Mouse (Mus musculus) limb, embryonic 11.5 days (tissue): Measurements from ENCODE around the gene Phb2. TPM values are rescaled to one million over a fixed set of nuclear protein-coding genes. Genes with fewer than 3 reads are reported as not detected.

Experiments
- ATAC-seq: fragments of 200-750 bp; cut with Nextera tagmentation; 2 replicates; pipeline ENCODE4 v1.8.0; 2017; ENCODE audit warnings: low read depth; ENCODE audit not compliant: insufficient number of reproducible peaks, low FRiP score, low TSS enrichment
- DNase-seq: peaks from one replicate; pipeline ENCODE4 v3.0.0-alpha.2; 2015; ENCODE audit warnings: low spot score
- H3K27ac ChIP-seq: fragments of 300-500 bp; sonication (generic); replicated peaks from 2 replicates; pipeline ENCODE4 v1.5.1; 2014; ENCODE audit warnings: low read depth, mild to moderate bottlenecking, low read length
- H3K27me3 ChIP-seq: fragments of 300-500 bp; sonication (generic); 2 replicates; pipeline ENCODE4 v1.6.1; 2014; ENCODE audit warnings: mild to moderate bottlenecking, low read length, mixed read lengths; ENCODE audit not compliant: control insufficient read depth, insufficient read depth
- H3K36me3 ChIP-seq: fragments of 300-500 bp; sonication (generic); 2 replicates; pipeline ENCODE4 v1.6.1; 2014; ENCODE audit warnings: mild to moderate bottlenecking, low read length, moderate library complexity, mixed read lengths; ENCODE audit not compliant: control insufficient read depth, insufficient read depth
- H3K4me1 ChIP-seq: fragments of 300-500 bp; sonication (generic); 2 replicates; pipeline ENCODE4 v1.6.1; 2014; ENCODE audit warnings: low read length, mixed read lengths; ENCODE audit not compliant: control insufficient read depth, insufficient read depth
- H3K4me2 ChIP-seq: fragments of 300-500 bp; sonication (generic); 2 replicates; pipeline ENCODE4 v1.6.1; 2014; ENCODE audit warnings: low read depth, mild to moderate bottlenecking, moderate library complexity; ENCODE audit not compliant: severe bottlenecking
- H3K4me3 ChIP-seq: fragments of 300-500 bp; sonication (generic); 2 replicates; pipeline ENCODE4 v1.5.1; 2014; ENCODE audit warnings: low read depth, low read length
- H3K9ac ChIP-seq: fragments of 300-500 bp; sonication (generic); 2 replicates; pipeline ENCODE4 v1.6.1; 2014; ENCODE audit warnings: mild to moderate bottlenecking, low read length
- H3K9me3 ChIP-seq: fragments of 300-500 bp; sonication (generic); 2 replicates; pipeline ENCODE4 v1.6.1; 2016; ENCODE audit warnings: low read length; ENCODE audit not compliant: control insufficient read depth
- WGBS: fragments of 180-500 bp; shearing (Covaris S2); extraction: QIAGEN DNeasy Blood & Tissue Kit; methylation state at CpG from one replicate; pipeline ENCODE4 v1.1.7; 2014; 5-methylcytosine and 5-hydroxymethylcytosine counted together
- polyA plus RNA-seq: library from polyadenylated mRNA; unstranded; fragments of >200 nt; fragmentation: Nextera tagmentation; extraction: Ambion mirVana; gene quantifications from 2 replicates; pipeline ENCODE4 v1.2.1, GENCODE M21; 2014

Phb2 gene
- polyA plus RNA-seq, 1 experiment from 2014 or later, result 427 TPM

- H3K9me3 ChIP-seq, result no peaks in the 10 kb centered on the region
- ATAC-seq (no peak), DNase-seq (no peak)
- peaks cover 24% of the 10 kb centered on the region for H3K36me3 ChIP-seq
- H3K4me2 ChIP-seq, result no peak overlapping the region
- no peak overlapping the region for H3K9ac ChIP-seq
- no peaks in the 10 kb centered on the region for H3K27me3 ChIP-seq
- no peak overlapping the region for H3K4me3 ChIP-seq
- WGBS, result 90% methylated on average over 2 of the region's 2 CpGs
- H3K27ac ChIP-seq, result no peak overlapping the region
- peaks cover 2% of the 10 kb centered on the region; the same call in 1 of the 2 replicates for H3K4me1 ChIP-seq
Measured at GRCm38 (mm10) chr6:124704417-124704816, 7.7 kb upstream of the Phb2 start.

DNA sequence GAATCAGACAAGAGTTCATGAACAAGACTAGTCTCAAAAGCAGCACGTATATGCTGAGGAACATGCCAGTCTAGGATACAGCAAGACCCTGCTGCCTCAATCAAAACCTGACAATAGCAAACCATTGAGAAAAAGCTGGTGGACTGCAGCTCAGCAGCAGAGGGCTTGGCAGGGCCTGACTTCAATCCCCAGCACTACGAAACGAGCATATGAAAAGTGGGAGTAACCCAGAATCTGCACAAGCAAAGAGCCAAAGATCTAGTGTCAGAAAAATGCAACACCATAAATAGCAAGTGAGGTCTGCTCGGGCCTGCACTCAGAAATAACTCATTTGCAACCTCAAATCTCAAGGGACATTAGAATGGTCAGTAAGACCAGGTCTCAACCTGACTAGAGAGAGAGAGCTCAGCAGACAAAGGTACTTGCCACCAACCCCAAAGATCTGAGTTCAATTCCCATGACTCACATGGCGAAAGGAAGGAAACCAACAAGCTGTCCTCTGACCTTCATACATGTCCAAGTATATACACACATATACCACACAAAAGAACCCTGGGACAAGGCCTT lies 6.0 kb upstream of the Phb2 start:
- 89% methylated on average over 5 of the region's 5 CpGs for WGBS
- ATAC-seq (no peak), DNase-seq (no peak)
- no peak overlapping the region for H3K4me2 ChIP-seq
- H3K36me3 ChIP-seq, result peaks cover 23% of the 10 kb centered on the region
- H3K4me1 ChIP-seq, result peaks cover 14% of the 10 kb centered on the region
- no peaks in the 10 kb centered on the region for H3K9me3 ChIP-seq
- H3K27ac ChIP-seq, result no peak overlapping the region
- H3K9ac ChIP-seq, result no peak overlapping the region
- H3K27me3 ChIP-seq, result no peaks in the 10 kb centered on the region
- no peak overlapping the region for H3K4me3 ChIP-seq

DNA sequence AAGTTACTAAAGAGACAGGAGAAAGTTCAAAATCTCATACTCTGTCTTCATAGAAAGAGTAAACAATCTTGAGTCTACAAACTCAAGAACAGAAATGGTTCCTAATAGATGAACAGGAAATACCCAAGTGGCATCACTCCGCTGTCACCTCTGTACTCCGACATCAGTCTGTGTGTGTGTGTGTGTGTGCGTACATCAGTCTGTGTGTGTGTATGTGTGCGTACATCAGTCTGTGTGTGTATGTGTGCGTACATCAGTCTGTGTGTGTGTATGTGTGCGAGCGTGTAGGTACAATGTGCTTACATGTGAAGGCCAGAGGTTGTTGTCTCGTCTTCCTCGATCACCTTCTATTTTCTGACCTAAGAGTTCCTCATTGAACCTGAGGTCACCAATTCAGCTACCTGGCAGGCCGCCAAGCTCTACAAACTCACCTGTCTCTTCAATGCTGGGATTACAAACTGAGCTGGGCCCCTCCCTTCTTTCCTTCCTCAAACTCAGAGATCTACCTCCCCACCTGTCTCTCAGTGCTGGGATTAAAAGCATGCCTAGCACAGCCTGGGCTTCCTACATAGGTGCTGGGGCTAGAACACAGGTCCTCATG lies 3.7 kb upstream of the Phb2 start:
- H3K4me1 ChIP-seq, result peaks cover 16% of the 10 kb centered on the region
- no peak overlapping the region for H3K27ac ChIP-seq
- peaks cover 20% of the 10 kb centered on the region for H3K36me3 ChIP-seq
- ATAC-seq (no peak), DNase-seq (no peak)
- 97% methylated on average over 10 of the region's 10 CpGs for WGBS
- H3K9me3 ChIP-seq, result no peaks in the 10 kb centered on the region
- no peaks in the 10 kb centered on the region for H3K27me3 ChIP-seq
- no peak overlapping the region for H3K9ac ChIP-seq
- H3K4me2 ChIP-seq, result no peak overlapping the region
- H3K4me3 ChIP-seq, result no peak overlapping the region

- no peaks in the 10 kb centered on the region for H3K27me3 ChIP-seq
- no peak for ATAC-seq
Measured at GRCm38 (mm10) chr6:124712918-124713317, 782 bp downstream of the Phb2 start.

GRCm38 (mm10) chr6:124716864-124717490 lies 4.8 kb downstream of the Phb2 start:
- no peak overlapping the region for H3K4me2 ChIP-seq
- no peak for ATAC-seq
- no peaks in the 10 kb centered on the region for H3K27me3 ChIP-seq
- peaks cover 3% of the 10 kb centered on the region; the same call in 1 of the 2 replicates for H3K4me1 ChIP-seq
- WGBS, result 70% methylated on average over 20 of the region's 20 CpGs
- H3K27ac ChIP-seq, result no peak overlapping the region
- no peak overlapping the region for H3K4me3 ChIP-seq
- no peak overlapping the region for H3K9ac ChIP-seq
- DNase-seq, result peak; percentile 72
- H3K36me3 ChIP-seq, result peaks cover 23% of the 10 kb centered on the region
- H3K9me3 ChIP-seq, result no peaks in the 10 kb centered on the region

More at GRCm38 (mm10) chr6:124712918-124713317, 782 bp downstream of the Phb2 start:
- peak overlapping the region; percentile 84 for H3K9ac ChIP-seq
- H3K27ac ChIP-seq, result no peak overlapping the region
- H3K4me2 ChIP-seq, result peak overlapping the region; percentile 91
- H3K36me3 ChIP-seq, result peaks cover 27% of the 10 kb centered on the region
- no peak for DNase-seq
- peak overlapping the region; percentile 98 for H3K4me3 ChIP-seq
- H3K9me3 ChIP-seq, result no peaks in the 10 kb centered on the region
- peaks cover 17% of the 10 kb centered on the region for H3K4me1 ChIP-seq
- 14% methylated on average over 11 of the region's 11 CpGs for WGBS

- Histone ChIP-seq H3K27ac (no peak overlapping the region), H3K9ac (no peak overlapping the region)
Measured at GRCm38 (mm10) chr6:124717968-124718367, 5.8 kb downstream of the Phb2 start.

DNA sequence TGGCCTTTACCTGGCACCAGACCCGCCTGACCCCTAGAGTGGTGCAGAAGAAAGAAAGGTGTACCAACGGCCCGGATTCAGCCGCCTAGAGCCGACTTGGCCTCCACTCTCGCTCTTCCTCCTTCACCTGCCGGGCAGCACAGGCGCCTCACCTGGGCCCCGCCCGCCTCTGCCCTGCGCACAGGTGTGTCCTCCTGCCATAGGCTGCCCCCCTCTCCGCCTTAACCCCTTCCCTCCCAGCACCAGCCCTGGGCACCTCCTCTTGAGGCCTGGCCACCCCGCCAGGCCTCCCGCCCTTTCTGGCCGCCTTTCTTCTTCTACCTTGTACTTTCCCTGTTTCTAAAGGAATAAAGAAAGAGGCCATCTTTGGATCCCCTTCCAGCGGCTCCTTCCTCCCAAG lies 6.6 kb downstream of the Phb2 start:
- no peaks in the 10 kb centered on the region for H3K9me3 ChIP-seq
- 0 out of 2 replicates have a peak overlapping the region, but pooled peaks have one; percentile 42 for H3K27ac ChIP-seq
- H3K9ac ChIP-seq, result no peak overlapping the region
- H3K27me3 ChIP-seq, result no peaks in the 10 kb centered on the region
- H3K4me3 ChIP-seq, result no peak overlapping the region
- H3K4me2 ChIP-seq, result no peak overlapping the region
- H3K36me3 ChIP-seq, result peaks cover 23% of the 10 kb centered on the region
- ATAC-seq (0 out of 2 replicates have a peak, but pooled peaks have one; percentile 15), DNase-seq (no peak)
- no peaks in the 10 kb centered on the region for H3K4me1 ChIP-seq
- WGBS, result 62% methylated on average over 14 of the region's 16 CpGs

More at GRCm38 (mm10) chr6:124717968-124718367, 5.8 kb downstream of the Phb2 start:
- H3K9me3 ChIP-seq, result no peaks in the 10 kb centered on the region
- H3K4me2 ChIP-seq, result no peak overlapping the region
- no peak overlapping the region for H3K4me3 ChIP-seq
- no peak for DNase-seq
- 78% methylated on average over 13 of the region's 13 CpGs for WGBS
- ATAC-seq, result no peak
- H3K4me1 ChIP-seq, result peaks cover 3% of the 10 kb centered on the region; the same call in 1 of the 2 replicates
- H3K27me3 ChIP-seq, result no peaks in the 10 kb centered on the region
- peaks cover 23% of the 10 kb centered on the region for H3K36me3 ChIP-seq

GRCm38 (mm10) chr6:124719354-124719978 lies 7.3 kb downstream of the Phb2 start:
- H3K27me3 ChIP-seq, result no peaks in the 10 kb centered on the region
- peak overlapping the region; percentile 13; the same call in 1 of the 2 replicates for H3K9ac ChIP-seq
- peaks cover 23% of the 10 kb centered on the region for H3K36me3 ChIP-seq
- ATAC-seq (no peak), DNase-seq (no peak)
- no peak overlapping the region for H3K4me3 ChIP-seq
- H3K27ac ChIP-seq, result 0 out of 2 replicates have a peak overlapping the region, but pooled peaks have one; percentile 42
- 65% methylated on average over 7 of the region's 7 CpGs for WGBS
- no peak overlapping the region; the same call in 1 of the 2 replicates for H3K4me2 ChIP-seq
- no peaks in the 10 kb centered on the region for H3K4me1 ChIP-seq
- no peaks in the 10 kb centered on the region for H3K9me3 ChIP-seq
